Mouse (Mus musculus) embryonic facial prominence, embryonic 10.5 days (tissue): ENCODE measurements around the gene Prkar1b. TPM values are rescaled to one million over a fixed set of nuclear protein-coding genes. Genes with fewer than 3 reads are reported as not detected.

ENCODE experiments used
- DNase-seq: peaks from one replicate; pipeline ENCODE4 v3.0.0-alpha.2; 2017; ENCODE audit warnings: low spot score
- H3K27ac ChIP-seq: fragments of 300-500 bp; sonication (generic); replicated peaks from 2 replicates; pipeline ENCODE4 v1.5.1; 2016; ENCODE audit warnings: mild to moderate bottlenecking
- H3K27me3 ChIP-seq: fragments of 300-500 bp; sonication (generic); replicated peaks from 2 replicates; pipeline ENCODE4 v1.6.1; 2016; ENCODE audit warnings: low read depth, mild to moderate bottlenecking; ENCODE audit not compliant: poor library complexity, severe bottlenecking
- H3K36me3 ChIP-seq: fragments of 300-500 bp; sonication (generic); replicated peaks from 2 replicates; pipeline ENCODE4 v1.6.1; 2016; ENCODE audit warnings: mild to moderate bottlenecking, moderate library complexity
- H3K4me1 ChIP-seq: fragments of 300-500 bp; sonication (generic); 2 replicates; pipeline ENCODE4 v1.6.1; 2016
- H3K4me3 ChIP-seq: fragments of 300-500 bp; sonication (generic); 2 replicates; pipeline ENCODE4 v1.5.1; 2016; ENCODE audit warnings: mild to moderate bottlenecking, moderate library complexity
- H3K9me3 ChIP-seq: fragments of 300-500 bp; sonication (generic); 2 replicates; pipeline ENCODE4 v1.6.1; 2016; ENCODE audit warnings: mild to moderate bottlenecking
- whole genome bisulfite sequencing: fragments of 180-500 bp; shearing (Covaris S2); methylation state at CpG from one replicate; pipeline ENCODE4 v1.1.7; 2016; 5-methylcytosine and 5-hydroxymethylcytosine counted together
- polyA plus RNA-seq: library from polyadenylated mRNA; unstranded; fragments of >200 nt; fragmentation: Nextera tagmentation; extraction: Ambion mirVana; gene quantifications from 2 replicates; pipeline ENCODE4 v1.2.1, GENCODE M21; 2016

Prkar1b gene
- polyA plus RNA-seq: 7.3 and 9.0 TPM in 2 replicates

DNA sequence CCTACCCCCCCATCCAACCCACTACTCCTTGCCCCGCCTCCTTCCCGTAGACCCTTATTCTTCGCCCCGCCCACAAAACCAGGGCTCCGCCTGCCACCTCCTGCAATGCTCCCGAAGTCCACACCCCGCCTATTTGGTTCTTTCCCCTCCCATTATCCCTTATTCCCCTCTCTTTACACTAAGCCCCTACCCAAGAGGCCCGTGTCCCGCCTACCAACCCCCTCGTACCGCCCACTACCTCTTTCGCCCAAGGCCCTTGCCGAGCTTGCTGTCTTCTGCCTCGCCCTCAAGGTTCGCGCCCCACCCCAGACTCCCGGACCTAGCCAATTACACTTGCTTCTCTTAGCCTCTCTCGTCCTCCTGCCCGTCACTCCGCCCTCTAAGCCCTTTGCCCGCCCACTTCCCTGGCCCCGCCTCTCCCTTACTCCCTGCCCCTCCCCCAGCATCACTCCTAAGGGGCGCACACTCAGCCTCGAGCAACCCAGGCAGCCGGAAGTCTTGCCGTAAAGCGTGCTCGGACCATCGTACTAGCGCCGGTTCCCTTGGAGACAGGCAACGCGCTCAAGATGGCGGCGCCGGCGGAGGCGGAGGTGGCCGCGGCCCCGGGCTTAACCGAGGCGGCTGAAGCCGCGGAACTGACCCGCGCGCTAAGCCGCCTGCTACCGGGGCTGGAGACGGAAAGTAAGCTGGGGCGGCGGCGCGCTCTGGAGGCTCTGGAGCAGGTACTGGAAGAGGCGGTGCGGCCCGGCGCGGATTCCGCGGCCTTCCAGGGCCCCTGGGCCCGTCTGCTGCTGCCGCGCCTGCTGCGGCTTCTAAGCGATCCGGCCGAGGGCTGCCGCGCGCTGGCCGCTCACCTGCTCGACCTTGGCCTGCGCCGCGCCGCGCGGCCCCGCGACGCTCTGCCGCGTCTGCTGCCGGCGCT, at the start of gene Prkar1b, which contains the start of gene Dnaaf5:
Gene Prkar1b, minus strand, starts transcription at position 321 of the 922 bp plus-strand sequence.
Gene Dnaaf5, plus strand, starts transcription at position 543 of the 922 bp plus-strand sequence.
- peak within 1 kb of the TSS; percentile 84 for H3K27ac ChIP-seq
- H3K9me3 ChIP-seq: no peaks in the 10 kb centered on the region
- WGBS: under 1% methylated on average over 87 of the region's 87 CpGs

DNA sequence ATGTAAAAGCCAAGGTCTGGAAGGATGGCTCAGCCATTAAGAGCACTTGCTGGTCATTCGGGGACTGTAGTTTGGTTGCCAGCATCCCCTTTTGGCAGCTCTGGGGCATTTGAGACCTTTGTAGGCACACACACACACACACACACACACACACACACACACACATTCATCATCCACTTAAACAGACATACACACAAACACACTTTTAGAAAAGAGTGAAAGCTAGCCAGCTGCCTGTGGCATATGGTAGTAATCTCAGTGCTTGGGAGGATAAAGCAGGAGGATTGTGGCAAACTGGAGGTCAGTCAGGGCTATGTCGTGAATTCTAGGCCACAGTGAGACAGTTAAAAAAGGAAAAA, 49.8 kb upstream of the Prkar1b start:
- Histone ChIP-seq H3K27me3 (no peaks in the 10 kb centered on the region), H3K9me3 (no peaks in the 10 kb centered on the region), H3K36me3 (0 out of 2 replicates have a peak, but pooled peaks cover 3% of the 10 kb centered on the region), H3K4me1 (peaks cover 29% of the 10 kb centered on the region), H3K4me3 (peak overlapping the region; percentile 97), H3K27ac (peak overlapping the region; percentile 91)
- no peak for DNase-seq
- 35% methylated on average over 2 of the region's 2 CpGs for WGBS

More for the DNA sequence above, at the start of gene Prkar1b, which contains the start of gene Dnaaf5:
- peak; percentile 100 for DNase-seq
- Histone ChIP-seq H3K27me3 (no peaks in the 10 kb centered on the region), H3K4me3 (peak within 1 kb of the TSS; percentile 91), H3K4me1 (peaks cover 24% of the 10 kb centered on the region), H3K36me3 (peaks cover 34% of the 10 kb centered on the region)

DNA sequence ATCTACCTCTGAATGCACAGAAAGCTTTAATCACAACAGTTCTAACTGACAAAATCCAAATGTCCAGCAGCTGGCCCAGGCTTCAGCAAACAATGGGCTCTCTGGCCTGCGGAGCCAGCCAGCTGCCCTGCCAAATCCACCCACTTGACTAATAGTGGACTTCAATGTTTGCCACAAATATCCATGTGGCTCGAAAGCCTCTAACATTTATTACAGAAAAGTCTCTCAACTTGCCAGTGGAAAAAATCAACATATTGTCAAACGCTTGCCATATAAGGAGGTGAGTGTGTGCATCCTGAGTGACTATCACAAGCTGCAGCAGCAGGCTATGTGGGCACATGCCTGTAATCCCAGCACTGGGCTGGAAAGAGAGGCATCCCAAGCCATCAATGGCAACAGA, 49.0 kb upstream of the Prkar1b start:
- no peak for DNase-seq
- 0 out of 2 replicates have a peak, but pooled peaks cover 3% of the 10 kb centered on the region for H3K36me3 ChIP-seq
- H3K4me3 ChIP-seq: no peak overlapping the region
- 93% methylated on average over 3 of the region's 3 CpGs for WGBS
- H3K27me3 ChIP-seq: no peaks in the 10 kb centered on the region
- H3K27ac ChIP-seq: no peak overlapping the region
- no peaks in the 10 kb centered on the region for H3K9me3 ChIP-seq
- peaks cover 26% of the 10 kb centered on the region for H3K4me1 ChIP-seq

DNA sequence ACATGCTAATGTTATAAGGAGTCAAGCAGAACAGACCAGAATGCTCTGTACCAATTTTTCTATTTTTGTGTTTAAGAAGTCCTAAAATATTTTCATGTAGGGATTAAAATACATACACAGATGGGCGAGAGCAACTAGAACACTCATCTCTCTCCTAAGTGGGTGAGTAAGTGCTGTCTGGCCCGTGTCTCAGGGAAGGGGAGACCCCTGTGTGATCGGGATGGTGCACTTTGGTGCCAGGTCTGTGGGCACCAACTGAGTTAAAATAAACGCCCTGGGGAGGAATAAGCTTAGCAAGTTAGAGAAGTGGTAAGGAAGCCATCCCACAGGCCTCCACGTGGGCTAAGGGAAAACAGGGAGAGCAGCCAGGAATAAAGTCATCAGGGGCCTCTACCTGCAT, 41.2 kb upstream of the Prkar1b start:
- H3K36me3 ChIP-seq: peaks cover 34% of the 10 kb centered on the region
- H3K27me3 ChIP-seq: no peaks in the 10 kb centered on the region
- H3K4me3 ChIP-seq: no peak overlapping the region
- no peaks in the 10 kb centered on the region for H3K9me3 ChIP-seq
- WGBS: 74% methylated on average over 5 of the region's 5 CpGs
- H3K4me1 ChIP-seq: no peaks in the 10 kb centered on the region
- no peak overlapping the region for H3K27ac ChIP-seq
- DNase-seq: no peak

DNA sequence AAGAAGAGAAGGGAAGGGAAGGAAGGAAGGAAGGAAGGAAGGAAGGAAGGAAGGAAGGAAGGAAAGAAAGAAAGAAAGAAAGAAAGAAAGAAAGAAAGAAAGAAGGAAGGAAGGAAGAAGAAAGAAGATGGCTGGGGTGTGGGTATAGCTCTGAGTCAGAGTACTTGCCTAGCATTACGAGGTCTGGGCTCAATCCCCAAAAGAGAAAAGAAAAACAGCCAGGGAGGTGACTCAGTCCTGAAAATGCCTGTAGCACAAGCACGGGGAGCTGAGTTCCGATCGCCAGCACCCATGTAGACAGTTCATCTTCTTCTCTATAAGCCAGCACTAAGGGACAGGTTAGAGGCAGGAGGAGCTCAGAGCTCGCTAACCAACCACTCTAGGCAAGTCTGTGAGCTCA, 39.9 kb upstream of the Prkar1b start:
- 93% methylated on average over 5 of the region's 5 CpGs for WGBS
- Histone ChIP-seq H3K27ac (no peak overlapping the region), H3K4me3 (no peak overlapping the region), H3K4me1 (no peaks in the 10 kb centered on the region), H3K9me3 (no peaks in the 10 kb centered on the region), H3K27me3 (no peaks in the 10 kb centered on the region), H3K36me3 (peaks cover 46% of the 10 kb centered on the region)
- no peak for DNase-seq

DNA sequence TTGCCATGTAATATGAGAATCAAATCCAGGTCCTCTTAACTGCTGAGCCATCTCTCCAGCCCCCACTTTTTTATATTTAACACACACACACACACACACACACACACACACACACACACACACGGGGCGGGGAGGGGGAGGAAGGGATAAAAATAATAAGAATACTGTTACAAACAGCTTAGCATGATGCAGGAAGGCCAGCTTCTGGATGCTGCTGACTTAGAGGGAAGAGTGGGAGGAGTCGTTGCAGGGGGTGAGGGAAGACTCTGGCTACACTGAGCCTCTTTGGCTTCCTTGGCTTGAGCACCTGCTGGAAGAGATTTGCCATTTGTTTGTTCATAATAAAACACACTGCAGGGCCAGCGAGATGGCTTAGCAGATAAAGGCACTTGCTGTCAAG, 35.1 kb upstream of the Prkar1b start:
- H3K4me3 ChIP-seq: no peak overlapping the region
- peaks cover 89% of the 10 kb centered on the region for H3K36me3 ChIP-seq
- WGBS: 88% methylated on average over 4 of the region's 4 CpGs
- no peaks in the 10 kb centered on the region for H3K4me1 ChIP-seq
- no peaks in the 10 kb centered on the region for H3K9me3 ChIP-seq
- DNase-seq: no peak
- no peaks in the 10 kb centered on the region for H3K27me3 ChIP-seq
- no peak overlapping the region for H3K27ac ChIP-seq

DNA sequence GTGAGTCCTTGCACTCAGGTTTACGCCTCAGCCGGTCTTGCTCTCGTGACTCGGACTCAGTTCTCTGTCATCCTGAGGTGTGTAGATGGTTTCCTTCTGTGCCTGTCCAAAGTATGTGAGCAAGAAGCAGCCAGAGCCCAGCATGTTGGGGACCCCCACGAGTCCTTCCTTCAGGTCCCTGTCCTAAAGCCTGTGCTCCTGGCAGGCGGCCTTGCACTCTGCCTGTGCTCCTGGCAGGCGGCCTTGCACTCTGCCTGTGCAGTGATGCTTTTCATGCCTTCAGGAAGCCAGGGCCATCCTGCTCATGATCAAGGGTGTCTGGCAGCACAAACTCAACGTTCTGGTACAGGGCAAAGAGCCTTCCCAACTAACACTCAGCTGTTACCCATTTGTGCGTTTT, 33.8 kb upstream of the Prkar1b start:
- Histone ChIP-seq H3K4me3 (no peak overlapping the region), H3K27ac (no peak overlapping the region), H3K9me3 (no peaks in the 10 kb centered on the region), H3K36me3 (peaks cover 100% of the 10 kb centered on the region), H3K27me3 (no peaks in the 10 kb centered on the region), H3K4me1 (no peaks in the 10 kb centered on the region)
- WGBS: 91% methylated on average over 9 of the region's 9 CpGs
- no peak for DNase-seq

DNA sequence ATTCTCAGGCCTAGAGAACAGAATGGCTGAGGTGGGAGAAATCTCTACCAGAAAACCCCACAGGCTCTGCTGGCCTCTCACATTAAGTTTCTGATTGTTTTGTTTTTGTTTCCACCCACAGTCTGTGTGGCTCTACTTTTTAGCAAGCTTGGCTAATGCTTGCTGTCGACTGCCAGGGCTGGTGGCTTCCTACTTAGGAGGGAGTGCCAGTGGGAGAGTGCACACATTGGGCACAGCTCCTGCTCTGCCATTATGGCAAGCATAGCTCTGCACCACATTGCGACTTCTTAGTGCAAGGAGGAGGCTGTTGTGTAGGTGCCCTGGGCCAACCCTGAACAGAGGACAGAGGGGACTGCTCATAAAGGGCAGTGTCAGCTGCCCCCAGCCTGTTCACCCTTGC, 33.3 kb upstream of the Prkar1b start:
- no peak overlapping the region for H3K27ac ChIP-seq
- H3K4me1 ChIP-seq: no peaks in the 10 kb centered on the region
- no peak overlapping the region for H3K4me3 ChIP-seq
- no peak for DNase-seq
- no peaks in the 10 kb centered on the region for H3K27me3 ChIP-seq
- WGBS: 87% methylated on average over 2 of the region's 2 CpGs
- H3K36me3 ChIP-seq: peaks cover 100% of the 10 kb centered on the region
- no peaks in the 10 kb centered on the region for H3K9me3 ChIP-seq

DNA sequence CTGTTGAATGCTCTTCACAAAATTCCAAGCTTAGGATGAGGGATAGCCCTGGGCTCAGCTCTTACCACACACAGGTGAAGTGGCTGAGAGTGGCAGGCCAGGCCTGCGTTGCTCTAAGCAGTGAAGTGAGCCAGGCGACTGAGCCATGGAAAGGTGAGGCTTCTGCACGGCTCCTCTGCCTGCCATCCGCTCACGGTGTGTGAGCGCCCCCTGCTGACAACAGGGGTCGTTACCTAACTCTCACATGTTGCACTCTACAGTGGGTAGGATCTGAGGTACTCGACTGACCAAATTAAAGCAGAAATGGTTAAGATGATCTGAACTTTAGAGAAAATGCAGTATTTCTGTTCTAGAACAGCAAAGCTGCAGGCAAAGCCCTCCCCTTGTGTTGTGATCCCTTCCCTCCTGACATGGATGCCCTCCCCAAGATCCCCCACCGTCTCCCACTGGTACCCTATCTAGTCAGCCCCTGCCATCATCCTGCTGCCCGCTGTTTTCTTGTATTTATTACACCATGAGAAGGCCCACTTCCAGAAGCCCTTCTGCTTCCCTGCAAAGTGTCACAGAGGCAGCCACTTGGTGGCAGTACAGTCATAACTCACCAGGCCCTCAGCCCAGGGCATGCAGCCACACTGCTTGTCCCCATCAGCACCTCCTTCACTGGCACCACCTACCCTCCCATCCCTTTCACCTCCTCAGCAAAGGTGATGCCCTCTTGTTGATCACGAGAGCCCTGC, 29.3 kb upstream of the Prkar1b start:
- WGBS: 30% methylated on average over 11 of the region's 11 CpGs

DNA sequence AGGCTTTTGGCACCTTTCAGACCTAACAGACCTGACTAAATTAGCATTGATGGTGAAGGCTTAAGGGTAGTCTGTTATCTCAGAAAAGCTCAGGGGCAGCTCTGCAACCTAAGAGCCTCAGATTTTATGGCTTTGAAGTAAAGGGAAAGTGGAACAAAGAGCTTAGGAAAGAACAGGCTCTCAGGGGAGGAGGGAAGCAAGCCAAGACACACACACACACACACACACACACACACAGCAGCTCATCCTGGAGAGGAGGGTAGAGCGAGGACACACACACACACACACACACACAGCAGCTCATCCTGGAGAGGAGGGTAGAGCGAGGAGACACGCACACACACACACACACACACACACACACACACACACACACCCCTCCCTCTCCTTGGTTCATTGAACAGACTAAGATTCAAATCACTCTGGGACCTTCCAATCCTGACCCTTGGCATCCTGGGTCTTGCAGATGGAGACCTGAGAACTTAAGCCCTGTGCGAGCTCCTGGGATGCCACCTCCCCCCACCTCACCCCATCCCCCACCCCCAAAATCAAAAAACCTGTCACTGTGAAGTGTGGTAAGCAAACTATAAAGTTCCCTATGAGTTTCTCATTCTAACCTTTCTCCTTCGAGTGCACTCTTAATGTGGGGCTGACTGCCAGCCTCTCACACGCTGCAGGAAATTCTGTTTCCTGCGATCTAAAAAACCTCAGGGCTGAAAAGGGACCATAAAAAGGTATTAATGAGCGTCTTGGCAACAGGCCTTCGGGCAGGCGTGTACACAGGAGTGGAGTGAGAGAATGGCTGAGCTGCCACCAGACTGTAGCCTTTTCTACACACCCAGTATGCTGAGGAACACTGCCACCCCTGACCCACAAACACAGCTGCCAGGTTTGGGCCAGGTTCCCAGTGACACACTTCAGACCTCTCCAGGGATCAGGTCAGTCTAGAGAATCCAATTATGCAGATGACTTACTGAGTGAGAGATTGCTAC, 25.1 kb upstream of the Prkar1b start:
- no peak for DNase-seq

More for the DNA sequence above, 29.3 kb upstream of the Prkar1b start:
- no peaks in the 10 kb centered on the region for H3K9me3 ChIP-seq
- no peak overlapping the region for H3K4me3 ChIP-seq
- H3K27ac ChIP-seq: no peak overlapping the region
- H3K36me3 ChIP-seq: peaks cover 100% of the 10 kb centered on the region
- no peaks in the 10 kb centered on the region for H3K27me3 ChIP-seq
- peak; percentile 84 for DNase-seq
- no peaks in the 10 kb centered on the region for H3K4me1 ChIP-seq

DNA sequence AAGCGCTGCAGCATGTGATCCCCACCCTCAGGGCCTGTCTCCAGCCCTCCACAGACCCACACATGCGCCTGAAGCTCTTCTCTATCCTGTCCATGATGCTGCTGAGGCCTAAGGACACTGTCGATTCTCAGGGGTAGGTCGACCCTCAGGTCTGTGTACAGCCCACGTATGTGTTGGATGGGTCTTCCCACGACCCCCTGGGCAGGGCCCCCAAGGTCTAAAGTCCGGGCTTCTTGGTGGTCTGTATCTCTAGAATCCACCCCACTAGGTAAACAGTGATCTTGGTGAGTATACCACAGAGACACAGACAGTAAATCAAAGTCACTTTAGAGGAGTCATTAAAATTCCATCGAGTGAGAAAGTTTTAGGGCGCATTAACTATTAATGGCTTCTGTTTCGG, 24.3 kb upstream of the Prkar1b start:
- Histone ChIP-seq H3K4me1 (no peaks in the 10 kb centered on the region), H3K27ac (no peak overlapping the region), H3K36me3 (peaks cover 96% of the 10 kb centered on the region), H3K27me3 (no peaks in the 10 kb centered on the region), H3K4me3 (no peak overlapping the region), H3K9me3 (no peaks in the 10 kb centered on the region)
- 79% methylated on average over 10 of the region's 10 CpGs for WGBS
- DNase-seq: no peak

More for the DNA sequence above, 25.1 kb upstream of the Prkar1b start:
- Histone ChIP-seq H3K27ac (no peak overlapping the region), H3K36me3 (peaks cover 97% of the 10 kb centered on the region), H3K9me3 (no peaks in the 10 kb centered on the region), H3K4me1 (no peaks in the 10 kb centered on the region), H3K27me3 (no peaks in the 10 kb centered on the region), H3K4me3 (no peak overlapping the region)
- WGBS: 84% methylated on average over 10 of the region's 10 CpGs

DNA sequence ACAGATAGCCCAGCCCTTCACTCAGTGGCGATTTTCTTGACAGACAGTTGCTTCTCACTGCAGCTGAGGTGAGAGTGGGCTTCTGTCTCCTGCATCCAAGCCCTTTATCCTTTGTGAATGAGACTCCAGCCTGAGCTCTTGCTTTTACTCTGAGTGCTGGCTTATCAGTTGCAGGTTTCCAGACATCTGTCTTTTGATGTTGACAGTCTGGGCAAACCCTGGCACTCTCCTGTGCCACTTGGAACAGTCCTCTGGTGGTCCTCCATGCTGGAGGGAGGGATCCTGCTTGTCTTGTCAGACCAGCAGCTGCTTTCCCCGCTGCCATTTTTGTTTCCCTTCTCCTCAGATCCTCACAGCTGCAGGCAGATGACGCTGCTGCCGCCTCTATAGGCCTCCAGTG, 22.1 kb upstream of the Prkar1b start:
- Histone ChIP-seq H3K4me3 (no peak overlapping the region), H3K9me3 (no peaks in the 10 kb centered on the region), H3K27me3 (no peaks in the 10 kb centered on the region), H3K27ac (no peak overlapping the region), H3K4me1 (no peaks in the 10 kb centered on the region), H3K36me3 (peaks cover 96% of the 10 kb centered on the region)
- WGBS: 91% methylated on average over 4 of the region's 4 CpGs
- no peak for DNase-seq
